Mouse (Mus musculus) mesoderm, embryonic 11.5 days (tissue): Measurements from ENCODE around the gene Rbm34.

Experiments
- DNase-seq: peaks from one replicate; pipeline ENCODE4 v3.0.0-alpha.2; 2012; ENCODE audit warnings: low read depth, low spot score

The Rbm34 gene

GRCm38 (mm10) chr8:126961516-126961915, 9.4 kb downstream of the Rbm34 start:
- DNase-seq, result no peak

DNA sequence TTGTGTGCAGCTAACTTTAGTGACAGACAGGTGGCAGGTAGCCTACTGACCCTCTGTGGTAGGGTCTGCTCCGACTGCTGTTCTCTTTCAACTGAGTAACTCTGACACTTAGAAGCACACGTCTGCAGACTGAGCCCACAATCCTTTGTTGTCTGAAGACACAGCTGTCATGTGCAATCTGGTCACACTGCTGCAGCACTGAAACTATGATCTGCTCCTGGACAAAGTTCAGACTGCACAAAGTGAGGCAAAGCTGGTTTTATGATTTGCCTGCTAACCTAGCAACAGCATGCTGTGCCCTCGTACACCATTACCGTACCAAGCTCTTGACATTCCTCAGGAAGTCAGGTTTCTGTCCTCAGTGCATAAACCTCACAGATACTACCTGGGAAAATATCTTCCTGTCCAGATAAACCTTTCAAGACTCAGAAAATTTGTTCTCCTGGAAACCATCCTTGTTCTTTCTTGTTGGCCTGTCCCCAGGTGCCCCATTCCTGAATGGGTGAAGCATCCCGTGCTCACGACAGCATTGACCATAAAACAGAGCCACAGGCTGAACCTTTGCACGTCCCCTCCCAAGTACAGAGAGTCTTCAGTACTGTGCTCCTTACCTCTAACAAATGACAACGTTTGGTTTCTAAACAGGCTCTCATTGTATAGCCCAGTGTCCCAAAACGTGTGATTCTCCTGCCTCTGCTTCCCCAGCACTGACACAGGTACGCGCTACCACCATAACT, 18.8 kb downstream of the Rbm34 start:
- no peak for DNase-seq

DNA sequence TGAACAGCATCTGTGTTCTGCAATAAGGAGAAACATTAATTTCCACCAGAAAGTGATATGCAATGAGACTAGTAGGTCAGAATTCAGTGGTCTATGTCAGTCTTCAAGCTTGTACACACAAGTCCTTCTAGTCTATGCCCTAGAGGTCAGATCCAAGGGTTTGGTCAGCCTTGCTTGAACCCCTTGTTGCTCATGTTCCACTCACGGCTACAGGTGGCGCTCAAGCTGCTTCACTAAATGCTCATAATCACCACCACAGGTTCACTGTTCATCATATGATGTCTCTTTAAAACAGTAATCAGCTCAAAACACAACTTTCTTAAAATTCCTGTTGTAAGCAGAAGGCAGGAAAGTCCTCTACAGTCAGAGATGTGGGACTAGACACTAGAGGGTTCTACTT, 21.3 kb downstream of the Rbm34 start:
- no peak for DNase-seq

DNA sequence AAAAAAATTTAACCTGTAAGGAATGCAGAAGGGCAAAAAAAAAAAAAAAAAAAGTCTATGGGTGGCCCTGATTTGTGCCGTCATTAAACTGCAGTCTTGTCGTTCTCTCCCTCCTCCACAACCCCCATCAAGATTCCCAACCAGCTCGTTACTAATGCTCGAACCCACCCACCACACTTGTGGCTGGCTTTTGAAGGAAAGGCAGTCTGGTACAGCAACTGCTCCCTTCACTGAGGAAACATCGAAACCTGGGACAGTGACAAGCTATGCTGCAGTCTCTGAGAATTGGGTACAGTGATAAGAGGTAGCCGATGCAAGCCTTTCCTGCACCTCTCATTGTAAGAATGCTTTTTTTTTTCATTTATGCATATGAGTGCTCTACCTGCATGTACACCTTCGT, 24.4 kb downstream of the Rbm34 start:
- DNase-seq, result no peak

DNA sequence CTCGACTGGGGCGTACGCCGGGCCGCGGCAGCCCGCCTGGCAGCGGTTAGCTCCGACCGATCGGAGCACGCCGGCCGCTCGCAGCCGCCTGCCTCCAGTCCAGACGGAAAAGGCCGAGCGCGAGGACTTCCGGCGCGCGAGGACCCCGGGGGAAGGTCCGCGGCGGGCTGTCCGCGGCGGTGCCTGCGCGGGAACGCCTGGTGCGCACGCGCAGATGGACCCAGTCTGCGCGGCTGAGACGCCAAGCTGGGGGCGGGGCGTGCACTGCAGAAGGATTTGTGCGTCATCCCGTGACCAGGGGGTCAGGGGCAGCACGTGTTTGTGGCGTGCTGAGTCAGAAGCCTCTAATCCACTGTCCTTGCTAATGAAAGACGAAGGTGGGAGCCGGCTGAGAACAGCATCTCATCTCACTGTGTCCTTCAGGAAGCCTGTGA, 25.1 kb downstream of the Rbm34 start, which contains the start of gene Tomm20:
TSS of gene Tomm20 (minus strand) at position 115 of the 434 bp plus-strand sequence.
- peak; percentile 98 for DNase-seq

DNA sequence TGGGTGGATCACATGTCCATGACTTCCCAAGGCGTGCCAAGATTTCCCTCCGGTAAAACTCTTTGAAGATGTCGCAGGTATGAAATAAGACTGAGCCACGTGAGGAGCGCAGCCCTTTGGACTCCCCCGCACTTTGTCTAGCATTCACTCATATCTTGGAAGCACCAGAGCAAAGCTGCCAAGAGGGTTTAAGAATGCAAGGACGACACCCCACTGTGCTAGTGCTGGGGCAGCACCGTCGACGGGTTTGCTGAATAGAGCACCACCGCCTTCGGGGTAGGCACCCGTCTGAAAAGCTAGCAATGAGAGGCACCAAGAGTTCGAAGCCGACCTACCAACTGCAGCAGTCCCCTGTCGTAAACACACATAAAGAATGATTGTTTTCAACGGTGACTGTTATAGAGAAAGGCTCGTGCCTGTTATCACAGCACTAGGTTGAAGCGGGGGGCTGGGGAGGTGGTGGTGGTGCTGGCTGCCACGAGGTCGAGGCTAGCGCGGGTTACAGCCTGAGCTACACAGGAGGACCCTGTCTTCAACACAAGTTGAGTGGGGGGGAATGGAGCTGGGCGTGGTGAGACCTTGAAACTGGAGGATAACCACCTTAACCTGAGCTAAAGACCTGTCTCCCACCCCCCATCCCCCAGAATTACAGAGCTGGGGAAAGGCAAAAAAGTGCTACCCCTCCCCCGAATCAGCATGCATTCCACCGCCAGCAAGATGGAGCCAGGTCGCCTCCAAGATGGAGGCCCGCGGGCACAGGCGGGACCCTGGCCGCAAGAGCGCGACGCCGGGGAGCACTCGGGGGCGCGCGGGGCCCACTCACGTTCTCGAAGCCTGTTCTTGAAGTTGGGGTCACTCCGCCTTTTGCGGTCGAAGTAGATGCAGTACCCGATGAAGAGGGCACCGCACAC, 25.8 kb downstream of the Rbm34 start:
- peak; percentile 57 for DNase-seq

GRCm38 (mm10) chr8:126943565-126943964, 27.3 kb downstream of the Rbm34 start:
- DNase-seq, result no peak

DNA sequence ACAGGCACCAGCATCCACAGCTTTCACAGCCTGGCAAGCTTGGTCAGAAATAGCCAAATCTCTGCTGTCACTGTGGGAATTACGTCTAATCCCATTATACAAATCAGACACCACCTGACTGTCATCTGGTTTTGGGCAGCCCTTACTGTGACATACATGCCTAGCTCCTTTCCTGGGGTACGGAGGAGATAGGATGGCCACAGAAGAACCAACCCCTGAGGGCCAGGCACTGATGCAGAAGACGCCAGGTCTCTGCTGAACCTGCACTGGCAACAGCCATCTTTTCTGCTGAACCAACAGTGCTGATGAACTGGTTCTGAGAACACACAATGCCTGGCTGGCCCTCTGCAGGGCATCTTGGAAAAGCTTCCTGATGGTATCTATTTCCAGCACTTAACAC, 33.5 kb downstream of the Rbm34 start:
- DNase-seq, result no peak

- DNase-seq, result no peak
Observed at GRCm38 (mm10) chr8:126935932-126936331, 34.9 kb downstream of the Rbm34 start.

DNA sequence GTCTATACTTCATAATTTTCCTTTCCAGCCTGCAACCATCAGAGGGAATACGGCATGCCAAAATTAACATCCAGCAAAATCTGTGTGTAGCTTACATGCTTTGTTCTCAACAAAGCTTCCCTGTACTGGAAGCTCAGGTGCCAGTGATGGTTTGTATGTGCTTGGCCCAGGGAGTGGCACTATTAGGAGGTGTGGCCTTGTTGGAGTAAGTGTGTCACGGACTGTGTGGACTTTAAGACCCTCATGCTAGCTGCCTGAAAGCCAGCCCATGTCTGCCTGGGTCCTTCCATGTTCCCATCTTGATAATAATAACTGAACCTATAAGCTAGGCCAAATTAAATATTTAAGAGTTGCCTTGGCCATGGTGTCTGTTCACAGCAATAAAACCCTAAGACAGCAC, 35.5 kb downstream of the Rbm34 start:
- DNase-seq, result no peak

DNA sequence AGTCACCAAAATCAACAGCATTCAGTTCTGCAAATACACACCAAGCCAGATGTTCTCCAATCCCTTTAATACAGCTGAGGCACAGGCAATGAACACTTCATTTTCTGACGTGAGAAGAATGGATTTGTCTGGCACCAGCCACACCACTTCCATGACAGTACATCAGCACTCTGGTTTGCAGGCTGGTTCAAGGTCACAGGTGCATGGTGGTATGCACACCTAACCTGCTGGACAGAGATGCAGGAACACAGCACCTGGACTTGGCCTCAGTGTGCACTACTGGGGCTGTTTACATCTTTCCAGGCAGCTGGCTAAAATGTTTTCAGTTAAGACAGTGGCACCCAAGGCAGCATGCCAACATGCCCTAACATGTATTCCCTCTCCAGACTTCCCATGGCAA, 38.2 kb downstream of the Rbm34 start:
- DNase-seq, result no peak

DNA sequence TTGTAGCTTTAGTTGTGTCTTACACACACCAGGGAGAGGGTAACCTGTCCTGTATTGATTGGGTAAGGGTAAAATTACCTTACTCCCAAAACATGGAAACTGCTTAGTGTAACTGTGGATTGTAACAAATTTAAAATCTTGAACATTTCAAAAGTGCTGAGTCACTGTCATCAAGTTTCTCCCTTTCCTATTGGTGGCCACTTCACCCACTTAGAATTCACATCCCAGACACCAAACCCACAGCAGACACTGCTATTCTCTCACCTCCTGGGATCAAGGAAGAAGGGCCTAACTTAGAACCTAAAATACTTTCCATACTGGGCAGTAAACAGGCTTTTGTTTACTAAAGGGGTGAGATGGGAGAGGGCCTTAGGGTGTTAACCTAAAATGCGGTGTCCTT, 38.6 kb downstream of the Rbm34 start:
- no peak for DNase-seq

- DNase-seq, result no peak
Observed at GRCm38 (mm10) chr8:126931720-126932119, 39.2 kb downstream of the Rbm34 start.

DNA sequence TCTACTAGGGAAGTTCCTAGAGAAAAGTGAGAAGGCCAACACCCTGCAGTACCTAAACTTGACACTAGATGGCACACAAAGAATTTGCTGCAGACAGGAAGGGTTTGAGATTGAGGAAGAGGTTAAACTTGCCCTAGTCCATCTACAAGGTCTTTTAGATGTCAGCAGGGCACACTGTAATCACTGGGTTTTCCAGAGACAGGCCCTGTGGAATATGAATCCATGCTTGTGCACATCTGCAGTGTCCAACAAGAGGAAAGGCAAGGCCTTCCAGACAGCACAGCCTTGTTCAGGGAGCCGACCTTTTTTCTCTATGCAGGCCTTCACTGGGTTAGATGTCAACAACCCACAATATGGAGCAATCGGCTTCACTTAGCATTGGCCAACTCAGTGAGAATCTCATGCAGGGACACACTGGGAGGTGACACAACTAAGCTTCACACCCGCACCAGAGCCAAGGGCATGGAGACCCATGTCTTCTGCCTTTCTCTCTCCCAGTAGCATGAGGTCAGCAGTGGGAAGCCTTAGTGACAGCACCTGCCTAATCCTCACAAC, 41.2 kb downstream of the Rbm34 start:
- DNase-seq, result peak; percentile 81

DNA sequence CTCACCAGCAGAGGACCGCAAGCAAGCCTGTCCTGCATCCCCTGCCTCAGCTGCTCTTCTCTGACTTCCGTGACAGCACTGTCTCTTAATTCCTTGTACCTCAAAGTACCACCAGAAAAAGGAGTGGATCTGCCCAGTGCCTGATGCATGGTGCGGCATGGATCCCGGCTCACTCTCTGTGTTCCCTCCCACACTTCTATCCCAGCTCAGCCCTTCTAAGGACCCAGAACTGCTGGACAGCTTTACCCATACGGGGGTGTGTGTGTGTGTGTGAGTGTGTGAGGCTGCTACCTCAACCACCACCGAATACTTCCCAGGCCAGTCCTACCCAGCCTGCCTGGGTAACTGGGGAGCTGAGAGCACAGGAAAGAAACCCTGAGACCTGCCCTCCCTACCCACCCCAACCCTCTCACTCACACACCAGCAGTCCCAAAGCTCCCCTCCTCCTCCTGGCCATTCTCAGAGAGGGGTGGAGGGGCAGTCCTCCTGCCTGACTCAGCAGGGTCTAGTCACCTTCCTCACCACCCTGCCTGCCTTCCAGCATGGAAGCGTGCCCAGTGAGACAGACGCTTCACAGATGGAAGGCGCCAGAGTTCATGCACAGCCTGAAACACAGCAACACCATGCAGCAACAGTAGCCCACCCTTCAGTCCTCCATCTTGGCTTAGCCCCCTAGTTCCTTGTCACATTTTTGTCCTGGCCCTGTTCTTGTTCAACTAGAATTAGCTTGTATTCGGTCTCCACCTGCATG, 41.9 kb downstream of the Rbm34 start:
- no peak for DNase-seq

DNA sequence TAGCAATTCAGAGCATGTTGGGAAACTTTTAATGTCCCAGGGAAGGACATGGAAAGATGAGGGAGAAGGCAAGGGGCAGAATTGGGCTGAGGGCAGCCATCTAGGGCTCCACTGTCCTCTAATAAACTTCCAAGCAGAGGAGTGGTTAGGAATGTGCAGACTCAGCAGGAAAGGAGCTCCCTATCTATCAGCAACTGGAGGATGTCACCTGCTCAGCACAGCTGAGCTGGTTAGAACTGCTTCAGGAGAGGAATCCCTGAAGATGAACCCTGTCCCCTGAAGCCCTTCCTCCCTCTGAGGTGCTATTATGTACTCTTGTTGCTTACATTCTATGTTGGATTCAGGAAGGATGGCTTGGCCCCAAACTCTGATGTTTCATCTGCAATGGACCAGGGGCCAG, 42.8 kb downstream of the Rbm34 start:
- no peak for DNase-seq

GRCm38 (mm10) chr8:126927058-126927457, 43.8 kb downstream of the Rbm34 start:
- DNase-seq, result no peak

DNA sequence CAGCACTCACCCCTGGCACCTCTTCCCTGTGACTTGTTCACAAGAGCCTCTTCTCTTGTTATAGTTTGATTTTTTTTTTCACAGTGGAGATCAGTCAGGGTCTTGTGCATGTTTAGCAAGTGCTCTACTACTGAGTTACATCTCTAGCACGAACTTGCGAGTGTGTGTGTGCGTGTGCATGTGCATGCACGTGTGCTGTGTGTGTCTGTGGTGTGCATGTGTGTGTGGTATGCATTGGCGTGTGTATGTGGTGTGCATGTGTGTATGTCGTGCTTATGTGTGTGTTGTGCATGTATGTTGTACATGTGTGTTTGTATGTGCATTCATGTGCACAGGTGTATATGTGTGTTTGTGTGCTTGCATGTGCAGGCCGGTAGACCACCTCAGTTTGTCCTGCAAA, 47.9 kb downstream of the Rbm34 start:
- DNase-seq, result no peak

GRCm38 (mm10) chr8:126921432-126921831, 49.4 kb downstream of the Rbm34 start:
- no peak for DNase-seq

DNA sequence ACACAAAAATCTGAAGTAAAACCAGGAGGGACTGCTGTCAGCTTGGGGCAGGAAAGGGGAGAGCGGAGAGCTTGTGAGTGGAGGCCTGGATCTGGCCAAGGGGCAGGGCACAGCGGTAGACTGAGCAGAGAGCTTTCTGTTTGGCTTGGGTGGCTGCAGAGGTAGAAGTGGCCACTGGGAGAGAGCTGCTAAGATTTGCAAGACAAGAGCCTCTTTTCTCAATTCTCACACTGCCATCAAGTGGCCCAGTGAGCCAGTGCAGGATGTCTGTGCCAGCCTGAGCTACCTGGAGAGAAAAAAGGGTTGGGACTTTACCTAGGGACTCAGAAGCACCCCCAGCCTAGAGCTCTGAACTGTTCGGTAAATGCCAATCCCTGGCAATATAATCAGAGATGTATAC, 50.0 kb downstream of the Rbm34 start:
- peak; percentile 76 for DNase-seq

DNA sequence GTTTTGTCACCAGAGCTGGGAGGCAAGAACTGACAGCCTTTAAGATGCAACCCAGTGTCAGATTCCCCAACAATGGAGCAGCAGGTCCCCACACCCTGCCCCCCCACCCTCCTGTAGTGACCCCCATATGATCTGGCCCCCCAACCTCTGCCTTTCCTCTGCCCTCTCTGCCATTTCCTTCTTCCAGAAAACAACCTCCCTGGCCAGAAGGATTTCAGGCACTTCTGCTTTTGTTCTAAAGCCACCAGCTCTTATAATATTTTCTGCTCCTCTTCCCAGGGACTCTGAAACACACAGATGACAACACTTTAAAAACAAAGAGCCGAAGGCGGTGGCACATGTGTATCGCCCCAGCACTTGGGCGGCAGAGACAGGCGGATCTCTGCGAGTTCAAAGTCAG, 50.5 kb downstream of the Rbm34 start:
- no peak for DNase-seq

DNA sequence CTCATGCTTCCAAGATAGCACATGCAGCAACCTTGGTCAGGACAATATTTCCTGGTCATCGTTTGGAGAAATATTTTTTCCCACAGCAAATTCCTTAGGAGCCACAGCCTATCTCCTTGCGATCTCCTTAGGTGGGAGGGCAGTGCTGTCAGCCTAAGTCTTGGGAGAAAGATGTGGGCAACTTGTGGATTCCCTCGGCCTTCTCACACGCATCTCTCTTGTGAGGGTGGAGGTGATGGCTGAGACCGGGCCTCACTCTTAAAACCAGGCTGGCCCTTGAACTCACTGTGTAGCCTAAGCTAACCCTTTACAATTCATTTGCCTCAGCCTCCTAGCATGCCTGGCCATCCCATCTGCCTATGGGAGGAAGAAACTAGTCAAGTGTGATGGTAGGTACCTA, 51.2 kb downstream of the Rbm34 start:
- no peak for DNase-seq
